Mouse (Mus musculus): ENCODE data around the gene Cdhr4. TPM values are rescaled to one million over a fixed set of nuclear protein-coding genes. Genes with fewer than 3 reads are reported as not detected.

The Cdhr4 gene
- polyA plus RNA-seq, 1 experiment from 2014 or later: 1.7 TPM

- DNase-seq (ENCODE audit: extremely low spot score, low spot score): no peak
- Histone ChIP-seq H3K36me3 (replicated peaks) (peaks cover 89% of the 10 kb centered on the region), H3K4me3 (no peak overlapping the region), H3K9me3 (no peaks in the 10 kb centered on the region), H3K27me3 (ENCODE audit: poor library complexity, severe bottlenecking) (no peaks in the 10 kb centered on the region), H3K27ac (no peak overlapping the region), H3K4me1 (no peaks in the 10 kb centered on the region)
- WGBS: 95% methylated on average over 2 of the region's 2 CpGs
Observed at GRCm38 (mm10) chr9:108035331-108036156, 43.2 kb downstream of the Cdhr4 start.

- H3K27me3 ChIP-seq (ENCODE audit: poor library complexity, severe bottlenecking): no peaks in the 10 kb centered on the region
- H3K4me1 ChIP-seq: peaks cover 20% of the 10 kb centered on the region
- H3K27ac ChIP-seq: no peak overlapping the region
- no peaks in the 10 kb centered on the region for H3K9me3 ChIP-seq
- no peak overlapping the region for H3K4me3 ChIP-seq
- DNase-seq (ENCODE audit: extremely low spot score, low spot score): no peak
- H3K36me3 ChIP-seq (replicated peaks): peaks cover 68% of the 10 kb centered on the region
- 96% methylated on average over 8 of the region's 8 CpGs for WGBS
Observed at GRCm38 (mm10) chr9:108044751-108045492, 52.6 kb downstream of the Cdhr4 start.

GRCm38 (mm10) chr9:108046582-108046981 lies 54.3 kb downstream of the Cdhr4 start:
- no peak overlapping the region for H3K27ac ChIP-seq
- H3K27me3 ChIP-seq (ENCODE audit: poor library complexity, severe bottlenecking): no peaks in the 10 kb centered on the region
- no peak for DNase-seq (ENCODE audit: extremely low spot score, low spot score)
- WGBS: 94% methylated on average over 4 of the region's 4 CpGs
- peaks cover 67% of the 10 kb centered on the region for H3K36me3 ChIP-seq (replicated peaks)
- H3K9me3 ChIP-seq: no peaks in the 10 kb centered on the region
- H3K4me3 ChIP-seq: no peak overlapping the region
- H3K4me1 ChIP-seq: peaks cover 24% of the 10 kb centered on the region

- H3K9me3 ChIP-seq: no peaks in the 10 kb centered on the region
- H3K27ac ChIP-seq: peak overlapping the region; percentile 81
- H3K27me3 ChIP-seq (ENCODE audit: poor library complexity, severe bottlenecking): no peaks in the 10 kb centered on the region
- no peak for DNase-seq (ENCODE audit: extremely low spot score, low spot score)
- H3K4me3 ChIP-seq: peak overlapping the region; percentile 60
- peaks cover 63% of the 10 kb centered on the region for H3K36me3 ChIP-seq (replicated peaks)
- peaks cover 31% of the 10 kb centered on the region for H3K4me1 ChIP-seq
- WGBS: 53% methylated on average over 17 of the region's 17 CpGs
Observed at GRCm38 (mm10) chr9:108047601-108048565, 55.6 kb downstream of the Cdhr4 start.

GRCm38 (mm10) chr9:108048566-108048955 lies 56.3 kb downstream of the Cdhr4 start:
- Histone ChIP-seq H3K27me3 (ENCODE audit: poor library complexity, severe bottlenecking) (no peaks in the 10 kb centered on the region), H3K36me3 (replicated peaks) (peaks cover 60% of the 10 kb centered on the region), H3K27ac (peak overlapping the region; percentile 81), H3K4me1 (peaks cover 38% of the 10 kb centered on the region), H3K9me3 (no peaks in the 10 kb centered on the region), H3K4me3 (peak overlapping the region; percentile 60)
- no peak for DNase-seq (ENCODE audit: extremely low spot score, low spot score)
- WGBS: 2% methylated on average over 19 of the region's 19 CpGs

- Histone ChIP-seq H3K36me3 (replicated peaks) (peaks cover 64% of the 10 kb centered on the region), H3K27me3 (ENCODE audit: poor library complexity, severe bottlenecking) (no peaks in the 10 kb centered on the region)
- WGBS: under 1% methylated on average over 35 of the region's 39 CpGs
Observed at GRCm38 (mm10) chr9:108049016-108049455, 56.7 kb downstream of the Cdhr4 start, which contains the start of gene Gmppb. Gene Gmppb (plus strand): TSS chr9:108049242.

More at GRCm38 (mm10) chr9:108049016-108049455, 56.7 kb downstream of the Cdhr4 start, which contains the start of gene Gmppb:
- peak; percentile 95 for DNase-seq (ENCODE audit: extremely low spot score, low spot score)
- Histone ChIP-seq H3K4me3 (peak within 1 kb of the TSS; percentile 60), H3K4me1 (peaks cover 38% of the 10 kb centered on the region), H3K9me3 (no peaks in the 10 kb centered on the region), H3K27ac (peak within 1 kb of the TSS; percentile 81)

Other genes starting within 250 kb of the Cdhr4 start
- 185 and 192 TPM in 2 replicates for gene Rbm5, start 221.5 kb upstream of the Cdhr4 start, polyA plus RNA-seq (2016; fragmentation: Nextera tagmentation; extraction: Ambion mirVana)
- 112 and 114 TPM in 2 replicates for gene Rbm6, start 119.3 kb upstream of the Cdhr4 start, polyA plus RNA-seq (2016; fragmentation: Nextera tagmentation; extraction: Ambion mirVana)
- 12.2 and 12.5 TPM in 2 replicates for gene Mon1a, start 104.3 kb upstream of the Cdhr4 start, polyA plus RNA-seq (2016; fragmentation: Nextera tagmentation; extraction: Ambion mirVana)
- gene Mst1r, start 85.6 kb upstream of the Cdhr4 start, polyA plus RNA-seq (2016; fragmentation: Nextera tagmentation; extraction: Ambion mirVana): 0.49 and 0.60 TPM in 2 replicates
- gene Actl11, start 64.0 kb upstream of the Cdhr4 start, polyA plus RNA-seq (2016; fragmentation: Nextera tagmentation; extraction: Ambion mirVana): not detected in 2 replicates
- gene Camkv, start 56.8 kb upstream of the Cdhr4 start, polyA plus RNA-seq (2016; fragmentation: Nextera tagmentation; extraction: Ambion mirVana): 17.5 and 18.6 TPM in 2 replicates
- gene Traip, start 42.4 kb upstream of the Cdhr4 start, polyA plus RNA-seq (2016; fragmentation: Nextera tagmentation; extraction: Ambion mirVana): 40.8 and 46.3 TPM in 2 replicates
- gene Uba7, start 17.0 kb upstream of the Cdhr4 start, polyA plus RNA-seq (2016; fragmentation: Nextera tagmentation; extraction: Ambion mirVana): 6.8 and 10.0 TPM in 2 replicates
- gene Gm20661, start 9.4 kb upstream of the Cdhr4 start, polyA plus RNA-seq (2016; fragmentation: Nextera tagmentation; extraction: Ambion mirVana): 0.92 and 1.4 TPM in 2 replicates
- 35.0 TPM in 2 replicates for gene Inka1, start 6.6 kb upstream of the Cdhr4 start, polyA plus RNA-seq (2016; fragmentation: Nextera tagmentation; extraction: Ambion mirVana)
- gene Gm20662, start 3.9 kb downstream of the Cdhr4 start, polyA plus RNA-seq (2016; fragmentation: Nextera tagmentation; extraction: Ambion mirVana): not detected in 2 replicates
- 50.8 and 53.0 TPM in 2 replicates for gene Ip6k1, start 10.0 kb downstream of the Cdhr4 start, polyA plus RNA-seq (2016; fragmentation: Nextera tagmentation; extraction: Ambion mirVana)
- 25.5 and 27.9 TPM in 2 replicates for gene Gmppb, start 56.7 kb downstream of the Cdhr4 start, polyA plus RNA-seq (2016; fragmentation: Nextera tagmentation; extraction: Ambion mirVana)
- 2.3 and 3.4 TPM in 2 replicates for gene Amigo3, start 60.7 kb downstream of the Cdhr4 start, polyA plus RNA-seq (2016; fragmentation: Nextera tagmentation; extraction: Ambion mirVana)
- 0.73 and 0.81 TPM in 2 replicates for gene Mst1, start 87.9 kb downstream of the Cdhr4 start, polyA plus RNA-seq (2016; fragmentation: Nextera tagmentation; extraction: Ambion mirVana)
- 32.8 and 36.2 TPM in 2 replicates for gene Rnf123, start 90.8 kb downstream of the Cdhr4 start, polyA plus RNA-seq (2016; fragmentation: Nextera tagmentation; extraction: Ambion mirVana)
- gene Apeh, start 102.1 kb downstream of the Cdhr4 start, polyA plus RNA-seq (2016; fragmentation: Nextera tagmentation; extraction: Ambion mirVana): 74.1 and 79.4 TPM in 2 replicates
- 0.82 and 1.2 TPM in 2 replicates for gene Bsn, start 197.9 kb downstream of the Cdhr4 start, polyA plus RNA-seq (2016; fragmentation: Nextera tagmentation; extraction: Ambion mirVana)